Mouse (Mus musculus): Measurements from ENCODE around the gene Rhbdl2. TPM values are rescaled to one million over a fixed set of nuclear protein-coding genes. Genes with fewer than 3 reads are reported as not detected.

Gene Rhbdl2
- total RNA-seq (2014; fragmentation: Nextera tagmentation) (not detected in 2 replicates), total RNA-seq (2017) (0.11 TPM in 1 of 2 replicates, not detected in the other), polyA plus RNA-seq (2012) (not detected in 2 replicates)

DNA sequence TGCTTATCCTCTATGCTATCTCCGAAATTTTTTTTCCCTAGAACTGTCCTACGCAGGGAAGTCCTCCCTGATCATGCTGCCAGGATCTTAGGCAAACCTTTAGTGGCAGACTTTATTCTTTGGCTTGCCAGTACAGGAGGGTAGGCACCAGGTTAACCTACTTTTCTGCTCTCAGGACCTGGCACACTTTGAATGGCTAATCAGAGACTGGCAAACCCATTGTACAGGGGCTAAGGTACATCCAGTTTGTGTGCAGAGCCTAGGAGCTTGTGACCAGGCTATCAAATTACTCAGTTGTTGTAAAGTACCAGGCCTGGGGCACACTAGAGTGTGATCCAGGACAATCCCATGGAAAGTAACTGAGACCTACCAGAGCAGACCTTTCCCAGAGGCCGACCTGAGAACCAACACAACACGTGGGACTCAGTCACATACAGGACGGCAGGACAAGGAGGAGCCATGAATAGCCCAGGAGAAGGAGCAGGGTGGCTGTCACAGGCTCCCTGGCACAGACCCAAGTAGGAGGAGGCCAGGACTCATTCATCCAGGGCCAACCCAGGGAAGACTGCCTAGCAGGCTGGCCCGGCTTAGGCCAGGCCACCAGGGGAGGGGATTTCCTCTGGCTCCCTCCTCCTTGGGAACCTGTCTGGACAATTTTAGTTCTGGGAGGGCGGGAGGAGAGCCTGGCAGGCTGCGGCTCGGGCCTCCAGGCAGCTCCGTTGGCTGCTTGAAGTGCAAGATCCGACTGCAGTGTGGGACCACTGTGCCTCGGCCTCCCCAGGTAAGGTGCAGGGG is at the start of gene Rhbdl2:
TSS of gene Rhbdl2 (plus strand) at position 684 of the 795 bp plus-strand sequence.
- Histone ChIP-seq H3K4me3 (ENCODE audit: low read depth, low read length) (no peak within 1 kb of the TSS), H3K36me3 (replicated peaks) (no peaks in the 10 kb centered on the region), H3K4me1 (ENCODE audit: insufficient read depth, low read depth, low read length) (no peaks in the 10 kb centered on the region), H3K9me3 (replicated peaks) (no peaks in the 10 kb centered on the region), H3K27me3 (ENCODE audit: insufficient read depth, low read length) (peaks cover 9% of the 10 kb centered on the region)
- ATAC-seq (ENCODE audit: extremely low read depth, insufficient number of reproducible peaks, low FRiP score, poor library complexity, severe bottlenecking) (no peak), DNase-seq (ENCODE audit: low spot score) (no peak)
- TF ChIP-seq GATA1 (IDR thresholded peaks at IDR 0.05; ENCODE audit: borderline replicate concordance, low read length): no peak
- TF ChIP-seq GATA2 (IDR thresholded peaks at IDR 0.05; ENCODE audit: borderline replicate concordance, low read depth, low read length): no peak
- no peak for TF ChIP-seq TAL1 (conservative IDR thresholded peaks at IDR 0.05; ENCODE audit: low read depth, low read length)
- TF ChIP-seq POLR2AphosphoS5 (IDR thresholded peaks at IDR 0.05; ENCODE audit: insufficient replicate concordance, low read depth, low read length): no peak
- TF ChIP-seq CTCF (IDR thresholded peaks at IDR 0.05; ENCODE audit: low read depth, low read length): no peak

DNA sequence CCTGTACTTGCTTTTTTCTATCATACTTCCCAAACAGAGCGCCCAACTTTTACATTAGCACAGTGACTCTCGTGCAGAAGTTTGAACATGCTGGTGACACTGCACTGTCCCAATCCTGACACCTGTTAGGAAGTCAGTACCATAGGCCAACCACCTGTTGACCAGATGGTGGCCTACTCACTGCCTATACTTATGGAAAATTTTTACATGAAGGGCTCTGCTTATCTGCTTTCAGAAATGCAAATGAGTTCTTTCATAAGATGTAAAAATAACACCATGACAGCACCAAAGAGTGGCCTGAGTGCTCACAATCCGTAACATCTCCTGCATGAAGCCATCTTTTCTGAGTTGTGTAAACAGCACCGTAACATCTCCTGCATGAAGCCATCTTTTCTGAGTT is 49.0 kb upstream of the Rhbdl2 start:
- Histone ChIP-seq H3K36me3 (replicated peaks) (peaks cover 79% of the 10 kb centered on the region), H3K27me3 (ENCODE audit: insufficient read depth, low read length) (no peaks in the 10 kb centered on the region), H3K9me3 (replicated peaks) (no peaks in the 10 kb centered on the region), H3K4me3 (ENCODE audit: low read depth, low read length) (no peak overlapping the region), H3K4me1 (ENCODE audit: insufficient read depth, low read depth, low read length) (peaks cover 10% of the 10 kb centered on the region; the same call in 1 of the 2 replicates)
- ATAC-seq (ENCODE audit: extremely low read depth, insufficient number of reproducible peaks, low FRiP score, poor library complexity, severe bottlenecking) (no peak), DNase-seq (ENCODE audit: low spot score) (no peak)
- TF ChIP-seq GATA2 (IDR thresholded peaks at IDR 0.05; ENCODE audit: borderline replicate concordance, low read depth, low read length): no peak
- TF ChIP-seq CTCF (IDR thresholded peaks at IDR 0.05; ENCODE audit: low read depth, low read length): no peak
- TF ChIP-seq TAL1 (conservative IDR thresholded peaks at IDR 0.05; ENCODE audit: low read depth, low read length): no peak
- TF ChIP-seq GATA1 (IDR thresholded peaks at IDR 0.05; ENCODE audit: borderline replicate concordance, low read length): no peak
- TF ChIP-seq POLR2AphosphoS5 (IDR thresholded peaks at IDR 0.05; ENCODE audit: insufficient replicate concordance, low read depth, low read length): no peak

DNA sequence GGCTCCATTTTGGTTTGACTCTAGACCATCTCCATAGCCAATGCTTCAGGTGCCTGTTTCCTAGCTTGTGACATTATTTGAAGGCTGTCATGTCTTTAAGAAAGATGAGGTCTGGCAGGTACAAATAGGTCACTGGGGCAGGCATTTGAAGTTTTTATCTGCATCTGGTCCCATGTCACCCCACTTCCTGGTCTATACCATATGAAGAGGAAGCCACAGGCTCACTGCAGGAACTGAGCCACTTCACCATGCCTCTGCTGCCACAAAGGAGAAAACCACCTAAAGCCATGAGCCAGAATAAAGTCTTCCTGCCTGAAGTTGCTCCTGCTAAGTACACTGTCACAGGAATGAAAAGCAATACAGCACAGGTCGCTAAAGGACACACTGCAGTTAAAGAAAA is 44.8 kb upstream of the Rhbdl2 start:
- no peak for ATAC-seq (ENCODE audit: extremely low read depth, insufficient number of reproducible peaks, low FRiP score, poor library complexity, severe bottlenecking)
- Histone ChIP-seq H3K9me3 (replicated peaks) (no peaks in the 10 kb centered on the region), H3K4me3 (ENCODE audit: low read depth, low read length) (no peak overlapping the region), H3K4me1 (ENCODE audit: insufficient read depth, low read depth, low read length) (peaks cover 21% of the 10 kb centered on the region; the same call in 1 of the 2 replicates), H3K27me3 (ENCODE audit: insufficient read depth, low read length) (no peaks in the 10 kb centered on the region), H3K36me3 (replicated peaks) (peaks cover 88% of the 10 kb centered on the region)
- TF ChIP-seq CTCF (IDR thresholded peaks at IDR 0.05; ENCODE audit: low read depth, low read length): no peak
- no peak for TF ChIP-seq TAL1 (conservative IDR thresholded peaks at IDR 0.05; ENCODE audit: low read depth, low read length)
- TF ChIP-seq POLR2AphosphoS5 (IDR thresholded peaks at IDR 0.05; ENCODE audit: insufficient replicate concordance, low read depth, low read length): no peak
- TF ChIP-seq GATA2 (IDR thresholded peaks at IDR 0.05; ENCODE audit: borderline replicate concordance, low read depth, low read length): no peak
- TF ChIP-seq GATA1 (IDR thresholded peaks at IDR 0.05; ENCODE audit: borderline replicate concordance, low read length): no peak
- DNase-seq (ENCODE audit: low spot score): no peak

DNA sequence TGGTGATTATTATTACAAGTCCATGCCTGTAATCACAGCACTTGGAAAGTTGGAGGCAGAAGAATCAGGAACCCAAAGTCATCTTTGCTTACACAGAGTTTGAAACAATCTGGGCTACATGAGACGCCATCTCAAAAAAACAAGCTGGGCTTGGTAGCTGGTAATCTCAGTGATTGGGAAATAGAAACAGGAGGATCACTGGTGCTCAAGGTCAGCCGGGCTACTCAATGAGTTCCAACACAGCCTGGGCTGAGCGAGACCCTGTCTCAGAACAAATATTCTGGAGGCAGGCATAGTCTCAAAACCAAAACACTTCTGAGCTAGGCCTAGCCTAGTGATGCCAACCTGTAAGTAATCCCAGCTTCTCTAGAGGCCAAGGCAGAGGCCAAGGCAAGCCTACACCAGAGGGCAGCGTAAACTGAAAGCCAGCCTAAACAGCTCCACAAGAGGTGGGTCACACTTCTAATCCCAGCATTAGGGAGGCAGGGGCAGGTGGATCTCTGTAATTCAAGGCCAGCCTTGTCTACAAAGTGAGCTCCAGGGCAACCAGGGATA is 42.4 kb upstream of the Rhbdl2 start:
- Histone ChIP-seq H3K27me3 (ENCODE audit: insufficient read depth, low read length) (no peaks in the 10 kb centered on the region), H3K36me3 (replicated peaks) (peaks cover 68% of the 10 kb centered on the region), H3K4me3 (ENCODE audit: low read depth, low read length) (no peak overlapping the region), H3K4me1 (ENCODE audit: insufficient read depth, low read depth, low read length) (peaks cover 35% of the 10 kb centered on the region), H3K9me3 (replicated peaks) (no peaks in the 10 kb centered on the region)
- no peak for DNase-seq (ENCODE audit: low spot score)
- no peak for TF ChIP-seq POLR2AphosphoS5 (IDR thresholded peaks at IDR 0.05; ENCODE audit: insufficient replicate concordance, low read depth, low read length)
- no peak for TF ChIP-seq TAL1 (conservative IDR thresholded peaks at IDR 0.05; ENCODE audit: low read depth, low read length)
- no peak for TF ChIP-seq CTCF (IDR thresholded peaks at IDR 0.05; ENCODE audit: low read depth, low read length)
- no peak for TF ChIP-seq GATA2 (IDR thresholded peaks at IDR 0.05; ENCODE audit: borderline replicate concordance, low read depth, low read length)
- no peak for TF ChIP-seq GATA1 (IDR thresholded peaks at IDR 0.05; ENCODE audit: borderline replicate concordance, low read length)
- ATAC-seq (ENCODE audit: extremely low read depth, insufficient number of reproducible peaks, low FRiP score, poor library complexity, severe bottlenecking): no peak

DNA sequence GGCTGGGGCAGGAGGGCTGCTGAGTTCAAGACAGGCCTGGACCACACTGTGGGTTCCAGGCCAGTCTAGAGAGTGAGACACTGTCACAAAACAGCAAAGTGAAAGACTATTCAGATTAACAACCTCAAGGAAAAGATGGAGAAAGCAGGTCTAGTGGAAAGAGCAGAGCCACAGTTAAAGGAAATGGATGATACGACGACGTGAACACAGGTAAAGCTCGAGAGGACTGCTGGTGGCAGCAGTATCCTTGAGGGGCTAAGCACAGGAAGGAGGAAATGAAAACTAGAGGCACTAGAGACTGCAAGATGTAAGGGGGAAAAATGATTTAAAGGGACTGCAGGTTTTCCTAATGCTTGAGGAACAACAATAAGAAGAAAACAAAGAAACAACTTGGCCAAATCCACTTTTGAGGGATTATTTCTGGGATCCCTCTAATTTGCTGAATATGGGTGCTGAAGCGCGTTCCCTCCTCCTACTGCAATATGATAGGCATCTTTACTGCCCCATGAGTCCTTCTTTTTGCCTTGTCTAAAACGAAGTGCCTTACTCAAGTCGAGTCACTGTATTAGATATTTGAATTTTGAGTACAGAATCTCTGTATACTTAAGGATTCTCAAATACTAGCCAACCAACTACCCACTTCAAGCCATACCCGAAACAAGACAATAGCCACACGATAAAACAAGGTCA is 38.8 kb upstream of the Rhbdl2 start:
- DNase-seq (ENCODE audit: low spot score): peak; percentile 6

More for the DNA sequence above, 38.8 kb upstream of the Rhbdl2 start:
- no peak for ATAC-seq (ENCODE audit: extremely low read depth, insufficient number of reproducible peaks, low FRiP score, poor library complexity, severe bottlenecking)
- H3K36me3 ChIP-seq (replicated peaks): peaks cover 36% of the 10 kb centered on the region
- peaks cover 10% of the 10 kb centered on the region for H3K27me3 ChIP-seq (ENCODE audit: insufficient read depth, low read length)
- H3K4me1 ChIP-seq (ENCODE audit: insufficient read depth, low read depth, low read length): peaks cover 42% of the 10 kb centered on the region
- peak overlapping the region; percentile 87 for H3K4me3 ChIP-seq (ENCODE audit: low read depth, low read length)
- no peak for TF ChIP-seq POLR2AphosphoS5 (IDR thresholded peaks at IDR 0.05; ENCODE audit: insufficient replicate concordance, low read depth, low read length)
- TF ChIP-seq GATA2 (IDR thresholded peaks at IDR 0.05; ENCODE audit: borderline replicate concordance, low read depth, low read length): no peak
- TF ChIP-seq TAL1 (conservative IDR thresholded peaks at IDR 0.05; ENCODE audit: low read depth, low read length): no peak
- TF ChIP-seq CTCF (IDR thresholded peaks at IDR 0.05; ENCODE audit: low read depth, low read length): no peak
- TF ChIP-seq GATA1 (IDR thresholded peaks at IDR 0.05; ENCODE audit: borderline replicate concordance, low read length): no peak
- H3K9me3 ChIP-seq (replicated peaks): no peaks in the 10 kb centered on the region
